Mouse (Mus musculus) C2C12 (cell line): ENCODE data around the gene Gm44973. TPM values are rescaled to one million over a fixed set of nuclear protein-coding genes. Genes with fewer than 3 reads are reported as not detected.
"Not testable (repeated sequence)": the region's sequence is repeated elsewhere in the genome, so short reads cannot be mapped to it uniquely, and the experiment has no call there.

ENCODE experiments used
- H3K27me3 ChIP-seq: one replicate; pipeline ENCODE4 v1.6.1; 2011; ENCODE audit not compliant: control insufficient read depth, insufficient read depth, insufficient read length
- H3K36me3 ChIP-seq: one replicate; pipeline ENCODE4 v1.6.1; 2011; ENCODE audit not compliant: control insufficient read depth, insufficient read depth
- H3K4me3 ChIP-seq: one replicate; pipeline ENCODE4 v1.5.1; 2011; ENCODE audit warnings: mild to moderate bottlenecking, control low read depth; ENCODE audit not compliant: poor library complexity, insufficient read depth, severe bottlenecking
- H3K79me2 ChIP-seq: one replicate; pipeline ENCODE4 v1.6.1; 2011; ENCODE audit not compliant: control insufficient read depth, insufficient read depth
- H3K79me3 ChIP-seq: one replicate; pipeline ENCODE4 v1.6.1; 2011; ENCODE audit warnings: low read depth, control low read depth
- H3ac ChIP-seq: one replicate; pipeline ENCODE3; 2011; ENCODE audit warnings: low read depth; ENCODE audit not compliant: control insufficient read depth, insufficient read length
- CEBPB ChIP-seq: IDR thresholded peaks from one replicate; pipeline ENCODE4 v1.6.1; 2011; ENCODE audit warnings: low read depth, mild to moderate bottlenecking, control low read depth, moderate library complexity
- CTCF ChIP-seq: IDR thresholded peaks from one replicate; pipeline ENCODE4 v1.5.1; 2011; ENCODE audit not compliant: control insufficient read depth, insufficient read depth, insufficient read length
- FOSL1 ChIP-seq: IDR thresholded peaks from one replicate; pipeline ENCODE4 v1.8.0; 2011; ENCODE audit warnings: mild to moderate bottlenecking, low read length; ENCODE audit not compliant: poor library complexity, insufficient read depth, severe bottlenecking
- MAX ChIP-seq: IDR thresholded peaks from one replicate; pipeline ENCODE4 v1.6.1; 2011; ENCODE audit warnings: mild to moderate bottlenecking, control low read depth
- MYOD1 ChIP-seq: IDR thresholded peaks from one replicate; pipeline ENCODE4 v1.6.1; 2011; ENCODE audit warnings: low read depth; ENCODE audit not compliant: control insufficient read depth, insufficient read length
- MYOG ChIP-seq: IDR thresholded peaks from one replicate; pipeline ENCODE4 v1.6.1; 2011; ENCODE audit not compliant: control insufficient read depth, insufficient read length; ENCODE audit errors: extremely low read depth
- USF1 ChIP-seq: IDR thresholded peaks from one replicate; pipeline ENCODE4 v1.6.1; 2011; ENCODE audit warnings: low read depth, mild to moderate bottlenecking, control low read depth, moderate library complexity
- polyA plus RNA-seq: library from polyadenylated mRNA; unstranded; fragments of >200 nt; fragmentation: generic; extraction: Trizol; gene quantifications from one replicate; pipeline ENCODE4 v1.2.1, GENCODE M21; 2012; ENCODE audit warnings: missing spikeins

The Gm44973 gene
- polyA plus RNA-seq, 1 experiment, result not detected

- H3K36me3 ChIP-seq, result peaks cover 24% of the 10 kb centered on the region
- peaks cover 24% of the 10 kb centered on the region for H3K79me2 ChIP-seq
- no peaks in the 10 kb centered on the region for H3K27me3 ChIP-seq
- peaks cover 10% of the 10 kb centered on the region for H3K79me3 ChIP-seq
- H3K4me3 ChIP-seq, result peak overlapping the region; percentile 68
- H3ac ChIP-seq, result peak overlapping the region; percentile 35
- TF ChIP-seq CEBPB (no peak), MYOD1 (no peak), CTCF (no peak), FOSL1 (no peak)
Measured at GRCm38 (mm10) chr7:5016057-5016456, 761 bp downstream of the Gm44973 start.

GRCm38 (mm10) chr7:5016920-5017319, 1.6 kb downstream of the Gm44973 start:
- peaks cover 33% of the 10 kb centered on the region for H3K79me2 ChIP-seq

GRCm38 (mm10) chr7:5017352-5017751, 2.1 kb downstream of the Gm44973 start:
- no peak overlapping the region for H3K4me3 ChIP-seq
- H3K79me3 ChIP-seq, result peaks cover 21% of the 10 kb centered on the region
- TF ChIP-seq FOSL1, result no peak
- TF ChIP-seq MYOD1, result no peak
- TF ChIP-seq MYOG, result no peak
- TF ChIP-seq CTCF, result no peak
- no peak for TF ChIP-seq USF1
- TF ChIP-seq CEBPB, result no peak
- no peak for TF ChIP-seq MAX
- H3ac ChIP-seq, result no peak overlapping the region
- peaks cover 20% of the 10 kb centered on the region for H3K36me3 ChIP-seq
- peaks cover 37% of the 10 kb centered on the region for H3K79me2 ChIP-seq
- H3K27me3 ChIP-seq, result no peaks in the 10 kb centered on the region

More at GRCm38 (mm10) chr7:5016920-5017319, 1.6 kb downstream of the Gm44973 start:
- TF ChIP-seq USF1, result no peak
- TF ChIP-seq CEBPB, result no peak
- TF ChIP-seq MYOG, result no peak
- TF ChIP-seq MAX, result no peak
- TF ChIP-seq CTCF, result no peak
- no peak for TF ChIP-seq MYOD1
- TF ChIP-seq FOSL1, result no peak
- H3K36me3 ChIP-seq, result peaks cover 20% of the 10 kb centered on the region
- H3K27me3 ChIP-seq, result no peaks in the 10 kb centered on the region
- H3ac ChIP-seq, result no peak overlapping the region
- H3K4me3 ChIP-seq, result no peak overlapping the region
- H3K79me3 ChIP-seq, result peaks cover 18% of the 10 kb centered on the region

GRCm38 (mm10) chr7:5017931-5018330, 2.6 kb downstream of the Gm44973 start:
- no peaks in the 10 kb centered on the region for H3K27me3 ChIP-seq
- H3K79me3 ChIP-seq, result peaks cover 27% of the 10 kb centered on the region
- H3ac ChIP-seq, result no peak overlapping the region
- peaks cover 22% of the 10 kb centered on the region for H3K36me3 ChIP-seq
- TF ChIP-seq MYOG (no peak), MAX (no peak), FOSL1 (no peak), MYOD1 (no peak)
- H3K4me3 ChIP-seq, result no peak overlapping the region
- H3K79me2 ChIP-seq, result peaks cover 39% of the 10 kb centered on the region

- peaks cover 34% of the 10 kb centered on the region for H3K36me3 ChIP-seq
- peak overlapping the region; percentile 29 for H3K4me3 ChIP-seq
- peak overlapping the region; percentile 23 for H3ac ChIP-seq
- peaks cover 34% of the 10 kb centered on the region for H3K79me3 ChIP-seq
- H3K79me2 ChIP-seq, result peaks cover 52% of the 10 kb centered on the region
- H3K27me3 ChIP-seq, result not testable (repeated sequence)
Measured at GRCm38 (mm10) chr7:5019576-5019975, 4.3 kb downstream of the Gm44973 start.

- H3K79me2 ChIP-seq, result peaks cover 57% of the 10 kb centered on the region
- no peaks in the 10 kb centered on the region for H3K27me3 ChIP-seq
- peak within 1 kb of the TSS; percentile 69 for H3K4me3 ChIP-seq
- peak within 1 kb of the TSS; percentile 91 for H3ac ChIP-seq
- H3K79me3 ChIP-seq, result peaks cover 38% of the 10 kb centered on the region
- peaks cover 38% of the 10 kb centered on the region for H3K36me3 ChIP-seq
- TF ChIP-seq MAX, result peak; percentile 24
- no peak for TF ChIP-seq CTCF
Measured at GRCm38 (mm10) chr7:5020000-5020681, 4.8 kb downstream of the Gm44973 start, which contains the start of the genes Zfp865 and Ccdc106. Gene Zfp865 (plus strand): TSS chr7:5020376. Gene Ccdc106 (plus strand): TSS chr7:5020553.

- Histone ChIP-seq H3ac (peak overlapping the region; percentile 91), H3K27me3 (no peaks in the 10 kb centered on the region), H3K79me2 (peaks cover 63% of the 10 kb centered on the region), H3K79me3 (peaks cover 42% of the 10 kb centered on the region), H3K36me3 (peaks cover 43% of the 10 kb centered on the region), H3K4me3 (peak overlapping the region; percentile 69)
- TF ChIP-seq CTCF (no peak), USF1 (no peak), FOSL1 (no peak), CEBPB (no peak), MYOG (no peak), MYOD1 (no peak), MAX (no peak)
Measured at GRCm38 (mm10) chr7:5020685-5021084, 5.4 kb downstream of the Gm44973 start.
